Mouse (Mus musculus): ENCODE data around the gene Orc4. TPM values are rescaled to one million over a fixed set of nuclear protein-coding genes. Genes with fewer than 3 reads are reported as not detected.
"Not testable (repeated sequence)": the region's sequence is repeated elsewhere in the genome, so short reads cannot be mapped to it uniquely, and the experiment has no call there.

The Orc4 gene
- polyA plus RNA-seq, 1 experiment from 2014 or later = 118 TPM

DNA sequence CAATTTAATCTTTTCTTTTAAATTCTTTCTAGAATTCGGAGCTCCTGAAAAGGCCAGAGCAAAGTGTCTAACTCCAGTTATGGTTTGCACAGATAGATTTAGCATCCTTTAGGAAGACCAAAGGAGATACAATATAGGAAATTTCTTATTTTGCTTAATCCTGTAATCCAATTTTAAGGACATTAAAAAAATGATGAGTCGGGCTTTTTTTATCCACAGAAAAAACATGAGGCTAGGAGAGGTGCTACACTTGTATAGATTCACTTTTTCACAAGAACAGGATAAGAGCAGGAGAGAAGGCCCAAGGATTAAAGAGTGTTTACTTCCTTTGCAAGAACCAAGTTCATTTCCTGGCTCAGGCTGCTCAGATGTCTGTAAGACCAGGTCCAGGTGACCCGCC is 54.9 kb downstream of the Orc4 start:
- H3K27me3 ChIP-seq = no peaks in the 10 kb centered on the region
- no peak for ATAC-seq (ENCODE audit: insufficient number of reproducible peaks, insufficient read depth, low FRiP score, low TSS enrichment)
- WGBS = 90% methylated on average over 3 of the region's 3 CpGs
- H3K4me2 ChIP-seq (replicated peaks) = no peak overlapping the region
- no peak overlapping the region for H3K4me3 ChIP-seq
- peaks cover 10% of the 10 kb centered on the region for H3K36me3 ChIP-seq
- no peaks in the 10 kb centered on the region for H3K4me1 ChIP-seq
- no peaks in the 10 kb centered on the region for H3K9me3 ChIP-seq
- H3K27ac ChIP-seq = no peak overlapping the region
- no peak overlapping the region for H3K9ac ChIP-seq

DNA sequence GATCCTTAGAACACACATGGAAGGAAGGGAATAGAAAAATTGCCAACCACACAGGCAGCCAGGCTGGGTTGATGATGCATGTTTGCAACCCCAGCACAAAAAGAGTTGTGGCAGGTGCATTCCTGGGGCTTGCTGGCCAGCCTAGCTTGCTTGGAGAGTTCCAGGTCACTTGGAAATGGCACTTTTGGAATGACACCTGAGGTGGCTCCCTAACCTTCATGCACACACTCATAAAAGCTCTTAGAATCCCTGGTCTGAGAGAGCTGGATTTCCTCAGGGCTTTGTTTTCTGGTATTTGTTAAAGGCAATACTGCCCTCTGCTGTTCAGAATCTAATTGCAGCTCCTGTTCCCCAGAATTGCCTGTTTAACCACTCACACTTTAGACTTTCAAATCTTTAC is 64.1 kb downstream of the Orc4 start:
- no peaks in the 10 kb centered on the region for H3K36me3 ChIP-seq
- no peak overlapping the region for H3K4me2 ChIP-seq (replicated peaks)
- no peaks in the 10 kb centered on the region for H3K27me3 ChIP-seq
- no peak overlapping the region for H3K4me3 ChIP-seq
- H3K9me3 ChIP-seq = no peaks in the 10 kb centered on the region
- H3K9ac ChIP-seq = no peak overlapping the region
- 0 out of 2 replicates have a peak, but pooled peaks cover 3% of the 10 kb centered on the region for H3K4me1 ChIP-seq
- no peak for ATAC-seq (ENCODE audit: insufficient number of reproducible peaks, insufficient read depth, low FRiP score, low TSS enrichment)
- H3K27ac ChIP-seq = no peak overlapping the region

DNA sequence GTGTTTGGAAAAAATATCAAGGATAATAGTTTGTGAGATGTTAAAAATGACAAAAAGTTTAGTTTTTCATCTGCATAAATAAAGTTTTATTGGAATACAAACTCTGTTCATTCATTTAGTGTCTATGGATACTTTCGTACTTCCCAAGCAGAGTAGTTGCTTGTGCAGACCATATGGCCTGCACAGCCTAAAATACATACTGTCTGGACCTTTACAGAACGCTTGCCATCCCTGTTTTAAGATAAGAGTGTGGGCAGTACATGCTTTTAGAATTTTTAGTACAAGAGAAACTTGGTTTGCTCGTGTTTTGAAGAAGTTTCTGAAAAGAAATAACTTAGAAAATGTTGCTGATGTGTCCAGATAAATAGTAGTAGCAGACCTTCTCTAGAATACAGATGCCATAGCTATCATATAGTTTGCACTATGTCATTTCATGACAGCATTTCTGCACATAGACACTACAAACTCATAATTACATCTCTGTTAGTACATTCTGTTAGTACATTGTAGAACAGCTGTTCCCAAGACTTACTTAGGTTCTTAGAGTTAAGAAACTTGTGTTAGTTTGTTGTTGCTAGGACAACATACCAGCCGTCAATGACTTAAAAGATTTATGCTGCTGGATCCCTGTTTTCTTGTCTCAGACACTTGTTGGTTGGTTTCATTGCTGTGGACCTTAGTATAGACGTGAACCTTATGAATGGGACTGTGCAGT is 81.7 kb downstream of the Orc4 start:
- Histone ChIP-seq H3K9me3 (no peaks in the 10 kb centered on the region), H3K27me3 (no peaks in the 10 kb centered on the region), H3K4me2 (replicated peaks) (no peak overlapping the region), H3K9ac (no peak overlapping the region), H3K4me3 (no peak overlapping the region), H3K27ac (no peak overlapping the region), H3K4me1 (0 out of 2 replicates have a peak, but pooled peaks cover 3% of the 10 kb centered on the region), H3K36me3 (no peaks in the 10 kb centered on the region)
- 85% methylated on average over 5 of the region's 5 CpGs for WGBS
- no peak for ATAC-seq (ENCODE audit: insufficient number of reproducible peaks, insufficient read depth, low FRiP score, low TSS enrichment)

DNA sequence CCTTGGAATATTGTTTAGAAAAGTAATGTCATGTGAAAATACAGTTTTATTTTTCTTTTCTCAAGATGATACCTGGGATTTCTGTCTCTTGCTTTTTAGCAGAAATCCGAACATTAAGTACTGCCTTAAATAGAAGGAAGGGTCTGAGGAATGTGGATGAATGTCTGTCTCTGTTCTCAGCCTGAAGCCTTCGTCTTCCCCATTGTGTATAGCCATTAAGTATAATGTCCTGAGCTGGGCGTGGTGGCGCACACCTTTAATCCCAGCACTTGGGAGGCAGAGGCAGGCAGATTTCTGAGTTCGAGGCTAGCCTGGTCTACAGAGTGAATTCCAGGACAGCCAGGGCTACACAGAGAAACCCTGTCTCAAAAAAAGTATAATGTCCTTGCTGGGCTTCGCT is 84.5 kb downstream of the Orc4 start:
- not testable (repeated sequence) for H3K4me2 ChIP-seq (replicated peaks); H3K4me1 ChIP-seq; H3K9ac ChIP-seq; H3K4me3 ChIP-seq; ATAC-seq (ENCODE audit: insufficient number of reproducible peaks, insufficient read depth, low FRiP score, low TSS enrichment); H3K36me3 ChIP-seq; H3K9me3 ChIP-seq; H3K27me3 ChIP-seq; H3K27ac ChIP-seq
- 92% methylated on average over 6 of the region's 6 CpGs for WGBS

Other genes starting within 250 kb of the Orc4 start
- gene Acvr2a, start 136.2 kb downstream of the Orc4 start, polyA plus RNA-seq (2016; fragmentation: Nextera tagmentation; extraction: Ambion mirVana) = 23.8 and 27.5 TPM in 2 replicates
- gene Mbd5, start 769 bp downstream of the Orc4 start, polyA plus RNA-seq (2016; fragmentation: Nextera tagmentation; extraction: Ambion mirVana) = 29.8 and 30.8 TPM in 2 replicates